Mouse (Mus musculus): ENCODE measurements around the gene Nus1. TPM values are rescaled to one million over a fixed set of nuclear protein-coding genes. Genes with fewer than 3 reads are reported as not detected.
A peak's percentile ranks its signal among the peaks of the same experiment; 100 is the strongest.

Gene Nus1
- total and polyA plus RNA-seq, 3 experiments, result 15.9 to 51.9 (median 27.9) TPM

DNA sequence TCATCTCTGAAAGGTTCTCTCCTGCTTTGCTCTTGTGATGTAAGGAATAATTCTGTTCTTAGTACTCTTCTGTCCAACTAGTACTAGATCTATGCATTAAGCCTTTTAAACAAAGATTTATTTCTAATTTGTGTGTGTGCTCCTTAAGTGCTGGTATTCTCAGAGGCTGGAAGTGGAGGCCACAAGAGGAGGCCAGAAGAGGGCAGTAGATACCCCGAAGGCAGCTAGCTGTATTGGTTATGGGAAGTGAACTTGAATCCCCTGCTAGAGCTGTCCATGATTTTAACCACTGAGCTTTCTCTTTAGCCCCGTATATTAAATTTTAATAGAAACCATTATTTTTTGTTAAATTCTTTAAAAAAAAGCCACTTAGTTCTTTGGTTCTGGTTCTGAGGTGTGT, 5.8 kb downstream of the Nus1 start:
- Histone ChIP-seq H3K9ac (ENCODE audit: insufficient read depth, low read depth) (peak overlapping the region; percentile 66), H3K36me3 (replicated peaks in 1 of 2; ENCODE audit: control insufficient read depth in 1 of 2, insufficient read depth in 1 of 2, low read length in 1 of 2) (peaks cover 0 to 46% of the 10 kb centered on the region in 2 experiments), H3K4me2 (ENCODE audit: insufficient read depth, low read depth, poor library complexity, severe bottlenecking) (0 out of 2 replicates have a peak overlapping the region, but pooled peaks have one; percentile 61), H3K79me2 (replicated peaks; ENCODE audit: control insufficient read depth, extremely low read depth, insufficient read depth, poor library complexity, severe bottlenecking) (peaks cover 65% of the 10 kb centered on the region), H3K27ac (ENCODE audit: insufficient read depth, low read depth) (no peak overlapping the region), H3K9me3 (replicated peaks; ENCODE audit: low read length) (no peaks in the 10 kb centered on the region), H3K4me3 (replicated peaks in 1 of 3; ENCODE audit: low read depth in 2 of 3, low read length in 2 of 3, poor library complexity in 1 of 3) (no peak overlapping the region), H3K4me1 (ENCODE audit: control insufficient read depth in 1 of 2, insufficient read depth in 2 of 2) (peaks cover 11 to 90% of the 10 kb centered on the region in 2 experiments), H3K27me3 (replicated peaks) (no peaks in the 10 kb centered on the region)
- DNase-seq (ENCODE audit: extremely low read depth), result peak; percentile 51
- in situ Hi-C loops (cut with MboI; ENCODE audit: low pct_ligation_motif_present, low pct_unique_long_range_greater_than_20kb, low sequenced_read_pairs), result no loop called here
- TF ChIP-seq GABPA (IDR thresholded peaks at IDR 0.05; ENCODE audit: insufficient replicate concordance, low read depth, low read length) (no peak), CHD2 (IDR thresholded peaks at IDR 0.05; ENCODE audit: low read length) (no peak), HCFC1 (IDR thresholded peaks at IDR 0.05; ENCODE audit: low read depth, low read length) (no peak), MEF2A (IDR thresholded peaks at IDR 0.05; ENCODE audit: borderline replicate concordance, low read depth, low read length) (no peak), TBP (conservative IDR thresholded peaks at IDR 0.05; ENCODE audit: low read depth, low read length) (no peak), JUND (conservative IDR thresholded peaks at IDR 0.05; ENCODE audit: low read depth, low read length) (no peak), SMC3 (IDR thresholded peaks at IDR 0.05; ENCODE audit: low read depth, low read length) (peak; percentile 34), MAFK (IDR thresholded peaks at IDR 0.05; ENCODE audit: insufficient replicate concordance, low read length) (no peak), JUN (IDR thresholded peaks at IDR 0.05; ENCODE audit: insufficient read depth, low read depth, low read length) (no peak), NRF1 (IDR thresholded peaks at IDR 0.05; ENCODE audit: low read depth, low read length) (no peak), RAD21 (IDR thresholded peaks at IDR 0.05; ENCODE audit: low read depth, low read length) (peak; percentile 36), E2F4 (IDR thresholded peaks at IDR 0.05; ENCODE audit: insufficient replicate concordance, low read depth, low read length) (no peak), USF2 (conservative IDR thresholded peaks at IDR 0.05; ENCODE audit: low read depth, low read length) (no peak), MXI1 (IDR thresholded peaks at IDR 0.05; ENCODE audit: low read depth, low read length) (no peak), MYC (IDR thresholded peaks at IDR 0.05; ENCODE audit: low read depth, low read length) (no peak), TCF12 (IDR thresholded peaks at IDR 0.05; ENCODE audit: low read depth, low read length) (no peak), ELF1 (IDR thresholded peaks at IDR 0.05; ENCODE audit: low read depth, low read length) (no peak), MAZ (IDR thresholded peaks at IDR 0.05; ENCODE audit: low read depth, low read length) (no peak), KAT2A (IDR thresholded peaks at IDR 0.05; ENCODE audit: insufficient replicate concordance, low read length) (no peak), CTCF (conservative IDR thresholded peaks at IDR 0.05 in 1 of 2, IDR thresholded peaks at IDR 0.05 in 1 of 2; ENCODE audit: low read depth in 2 of 2, low read length in 2 of 2) (peak in 1 of 2 experiments; percentile 62; a peak in 3 of 4 replicates)
- dilution Hi-C loops (cut with MboI; ENCODE audit: extremely low pct_ligation_motif_present, extremely low pct_unique_long_range_greater_than_20kb, low sequenced_read_pairs), result no loop called here

DNA sequence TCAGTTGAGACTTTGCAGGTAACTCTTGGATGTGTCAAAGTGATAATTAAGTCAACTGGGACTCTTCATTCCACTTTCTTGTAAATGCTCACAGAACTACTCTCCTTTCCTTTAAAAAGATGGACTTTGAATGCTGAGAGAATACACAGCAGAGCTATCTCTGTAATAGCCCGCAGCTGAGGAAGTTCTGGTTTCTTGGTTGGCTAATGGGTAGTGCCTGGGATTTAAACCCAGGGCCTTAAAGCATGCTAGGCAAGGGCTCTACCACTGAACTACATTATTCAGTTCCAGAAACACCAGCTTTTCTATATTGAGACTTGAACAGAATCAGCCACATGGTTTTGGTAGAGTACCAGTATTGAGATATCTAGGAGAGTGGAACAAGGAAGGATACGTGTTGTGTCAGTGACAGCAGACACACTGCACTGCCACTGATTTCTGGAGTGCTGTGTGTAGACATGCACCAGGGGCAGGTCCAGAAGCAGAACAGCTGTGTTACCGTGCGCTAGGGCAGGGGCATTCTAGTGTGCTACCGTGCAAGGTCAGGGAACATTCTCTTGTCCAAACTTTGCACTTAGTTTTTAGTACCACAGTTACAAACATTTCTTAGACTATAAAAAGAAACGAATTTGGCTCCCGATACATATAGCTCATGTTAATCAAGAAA, 9.1 kb downstream of the Nus1 start:
- peaks cover 43% of the 10 kb centered on the region for H3K79me2 ChIP-seq (replicated peaks; ENCODE audit: control insufficient read depth, extremely low read depth, insufficient read depth, poor library complexity, severe bottlenecking)
- no peak overlapping the region for H3K4me2 ChIP-seq (ENCODE audit: insufficient read depth, low read depth, poor library complexity, severe bottlenecking)
- H3K4me1 ChIP-seq (ENCODE audit: control insufficient read depth in 1 of 2, insufficient read depth in 2 of 2), result peaks cover 5 to 64% of the 10 kb centered on the region in 2 experiments
- no peaks in the 10 kb centered on the region for H3K9me3 ChIP-seq (replicated peaks; ENCODE audit: low read length)
- no peak overlapping the region for H3K4me3 ChIP-seq (replicated peaks in 1 of 3; ENCODE audit: low read depth in 2 of 3, low read length in 2 of 3, poor library complexity in 1 of 3)
- no peaks in the 10 kb centered on the region for H3K27me3 ChIP-seq (replicated peaks)
- H3K27ac ChIP-seq (ENCODE audit: insufficient read depth, low read depth), result no peak overlapping the region
- no peak for DNase-seq (ENCODE audit: extremely low read depth)
- peaks cover 8 to 61% of the 10 kb centered on the region in 2 experiments for H3K36me3 ChIP-seq (replicated peaks in 1 of 2; ENCODE audit: control insufficient read depth in 1 of 2, insufficient read depth in 1 of 2, low read length in 1 of 2)
- TF ChIP-seq ZC3H11A (IDR thresholded peaks at IDR 0.05; ENCODE audit: low read depth, low read length), result no peak
- TF ChIP-seq KAT2A (IDR thresholded peaks at IDR 0.05; ENCODE audit: insufficient replicate concordance, low read length), result no peak
- no peak for TF ChIP-seq MAZ (IDR thresholded peaks at IDR 0.05; ENCODE audit: low read depth, low read length)
- TF ChIP-seq ZNF384 (IDR thresholded peaks at IDR 0.05; ENCODE audit: low read depth, low read length), result no peak
- no peak for TF ChIP-seq UBTF (IDR thresholded peaks at IDR 0.05; ENCODE audit: low read depth, low read length)
- in situ Hi-C loops (cut with MboI; ENCODE audit: low pct_ligation_motif_present, low pct_unique_long_range_greater_than_20kb, low sequenced_read_pairs) (no loop called here), dilution Hi-C loops (cut with MboI; ENCODE audit: extremely low pct_ligation_motif_present, extremely low pct_unique_long_range_greater_than_20kb, low sequenced_read_pairs) (no loop called here)
- H3K9ac ChIP-seq (ENCODE audit: insufficient read depth, low read depth), result no peak overlapping the region
